Comparison of ENCODE assay signal across 8 mouse cellular contexts in the genomic region with DNA sequence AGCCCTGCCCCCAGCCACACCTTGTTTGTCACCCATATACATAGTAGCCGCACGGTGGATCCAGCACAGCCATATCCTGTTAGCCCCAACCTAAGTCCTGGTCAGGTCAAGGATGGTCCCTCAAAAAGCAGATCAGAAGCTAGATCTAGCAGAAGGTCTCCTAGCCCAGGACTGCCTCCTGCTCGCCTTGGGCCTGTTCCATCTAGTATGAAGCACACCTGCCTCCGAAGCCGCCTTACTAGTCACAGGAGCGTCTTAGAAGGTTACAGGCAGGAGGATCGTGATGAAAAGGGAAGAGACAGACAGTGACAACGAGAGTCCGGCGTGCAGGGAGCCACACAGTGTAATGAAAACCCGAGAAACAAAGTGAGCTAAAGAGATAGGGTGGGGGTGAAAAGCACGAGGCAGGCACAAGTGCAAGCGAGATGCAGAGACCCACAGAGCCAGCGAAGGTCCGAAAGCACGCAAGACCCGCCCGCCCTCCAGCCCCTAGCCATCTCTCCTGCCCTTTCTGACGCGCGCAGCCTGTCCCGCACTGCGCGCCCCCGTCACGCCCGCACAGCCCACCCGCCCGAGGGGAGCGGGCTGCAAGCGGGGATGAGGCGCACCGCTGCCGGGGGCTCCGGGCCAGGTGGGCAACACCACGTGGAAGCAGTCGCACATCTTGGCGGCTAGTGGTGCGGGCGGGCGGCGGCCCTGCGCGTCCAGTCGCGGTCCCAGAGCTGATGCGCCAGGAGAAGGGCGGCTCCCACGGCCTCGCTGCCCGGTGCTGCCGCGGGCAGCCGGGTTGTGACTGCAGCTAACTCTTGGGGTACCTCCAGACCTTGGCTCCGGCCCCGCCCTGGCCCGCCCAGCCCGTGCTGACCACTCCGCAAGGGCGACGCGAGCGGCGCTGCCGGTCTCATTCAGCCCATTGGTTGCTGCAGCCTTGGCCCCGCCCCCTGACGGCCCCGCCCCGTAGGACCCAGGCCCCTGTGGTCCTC. TPM values are rescaled to one million over a fixed set of nuclear protein-coding genes. Genes with fewer than 3 reads are reported as not detected.
DNase-seq lines count a peak whose midpoint lies in the region; ATAC-seq lines count a peak whose summit lies in the region.

A gene (minus strand): TSS at position 794 of the 983 bp plus-strand sequence.

- H3K27me3 ChIP-seq in kidney, embryonic 14.5 days (ENCODE audit: control insufficient read depth, insufficient read depth, low read length), result peaks cover 19% of the 10 kb centered on the region
- peaks cover 42% of the 10 kb centered on the region for H3K27me3 ChIP-seq in forebrain, embryonic 13.5 days
- H3K27me3 ChIP-seq in hindbrain, embryonic 16.5 days (replicated peaks; ENCODE audit: control insufficient read depth, insufficient read depth, low read length), result peaks cover 6% of the 10 kb centered on the region

- H3K4me3 ChIP-seq in kidney, embryonic 14.5 days (ENCODE audit: low read length), result peak within 1 kb of the TSS; percentile 52
- peak within 1 kb of the TSS; percentile 56 for H3K4me3 ChIP-seq in forebrain, embryonic 13.5 days
- peak within 1 kb of the TSS; percentile 64 for H3K4me3 ChIP-seq in hindbrain, embryonic 16.5 days (ENCODE audit: low read length)

- H3K36me3 ChIP-seq in kidney, embryonic 14.5 days (ENCODE audit: control insufficient read depth, insufficient read depth, low read length), result no peaks in the 10 kb centered on the region
- H3K36me3 ChIP-seq in forebrain, embryonic 13.5 days (ENCODE audit: poor library complexity, severe bottlenecking), result no peaks in the 10 kb centered on the region
- no peaks in the 10 kb centered on the region for H3K36me3 ChIP-seq in hindbrain, embryonic 16.5 days (ENCODE audit: control insufficient read depth, insufficient read depth, low read length)

- H3K9me3 ChIP-seq in kidney, embryonic 14.5 days (ENCODE audit: control insufficient read depth, low read length), result no peaks in the 10 kb centered on the region
- no peaks in the 10 kb centered on the region for H3K9me3 ChIP-seq in forebrain, embryonic 13.5 days (replicated peaks)
- H3K9me3 ChIP-seq in hindbrain, embryonic 16.5 days (ENCODE audit: control insufficient read depth, low read length), result no peaks in the 10 kb centered on the region

- H3K9ac ChIP-seq in kidney, embryonic 14.5 days (ENCODE audit: low read depth, low read length), result peak within 1 kb of the TSS; percentile 63
- H3K9ac ChIP-seq in forebrain, embryonic 13.5 days, result peak within 1 kb of the TSS; percentile 72
- H3K9ac ChIP-seq in hindbrain, embryonic 16.5 days (ENCODE audit: low read depth, low read length), result peak within 1 kb of the TSS; percentile 81

- H3K27ac ChIP-seq in kidney, embryonic 14.5 days (ENCODE audit: low read depth, low read length), result no peak within 1 kb of the TSS
- H3K27ac ChIP-seq in forebrain, embryonic 13.5 days, result no peak within 1 kb of the TSS
- no peak within 1 kb of the TSS for H3K27ac ChIP-seq in hindbrain, embryonic 16.5 days (ENCODE audit: low read depth, low read length)

- H3K4me1 ChIP-seq in kidney, embryonic 14.5 days (ENCODE audit: control insufficient read depth, insufficient read depth, low read length), result 0 out of 2 replicates have a peak, but pooled peaks cover 9% of the 10 kb centered on the region
- peaks cover 18% of the 10 kb centered on the region for H3K4me1 ChIP-seq in forebrain, embryonic 13.5 days
- peaks cover 19% of the 10 kb centered on the region for H3K4me1 ChIP-seq in hindbrain, embryonic 16.5 days (ENCODE audit: control insufficient read depth, insufficient read depth, low read depth, low read length)

- no peak for DNase-seq in kidney, adult 18-20 months
- peak; percentile 41 for DNase-seq in ZHBTc4 (ENCODE audit: low read depth, low spot score)
- DNase-seq in mesoderm, embryonic 11.5 days (ENCODE audit: low read depth, low spot score), result peak; percentile 78
- no peak for DNase-seq in c-Kit-positive CD71-positive TER-119-positive erythroid progenitor cells, embryonic 14.5 days (ENCODE audit: low spot score)
- DNase-seq in layer of hippocampus, adult 9-11 months, result no peak

- WGBS in kidney, embryonic 14.5 days, result 4% methylated on average over 60 of the region's 69 CpGs
- WGBS in forebrain, embryonic 13.5 days, result 5% methylated on average over 53 of the region's 69 CpGs
- 5% methylated on average over 43 of the region's 69 CpGs for WGBS in hindbrain, embryonic 16.5 days

- peak; percentile 80 for ATAC-seq in kidney, embryonic 14.5 days (ENCODE audit: low FRiP score, low TSS enrichment)
- ATAC-seq in forebrain, embryonic 13.5 days, result peak; percentile 36; the same call in 1 of the 2 replicates
- peak; percentile 45 for ATAC-seq in hindbrain, embryonic 16.5 days

- H3K4me2 ChIP-seq in kidney, embryonic 14.5 days (replicated peaks; ENCODE audit: low read depth, low read length), result peak within 1 kb of the TSS; percentile 100
- H3K4me2 ChIP-seq in forebrain, embryonic 13.5 days, result peak within 1 kb of the TSS; percentile 97
- H3K4me2 ChIP-seq in hindbrain, embryonic 16.5 days (ENCODE audit: low read length), result peak within 1 kb of the TSS; percentile 99

RNA-seq across cellular contexts. Expression of the gene that starts here (rescaled TPM):
- 0.53 and 0.86 TPM in 2 replicates for polyA plus RNA-seq in kidney, embryonic 14.5 days (2014; fragmentation: Nextera tagmentation; extraction: Ambion mirVana)
- polyA plus RNA-seq in forebrain, embryonic 13.5 days (2015; fragmentation: Nextera tagmentation; extraction: Ambion mirVana), result 0.25 and 0.35 TPM in 2 replicates
- 3.4 and 3.7 TPM in 2 replicates for polyA plus RNA-seq in hindbrain, embryonic 16.5 days (2015; fragmentation: Nextera tagmentation; extraction: Ambion mirVana)

Comparison
In these comparisons a context has a peak if more than half of its experiments do, and no peak if none do; other contexts are left out.
1. Peak in ATAC-seq, H3K4me3 ChIP-seq, H3K9ac ChIP-seq and H3K4me2 ChIP-seq in kidney, embryonic 14.5 days; RNA of the gene not detected or under 1 TPM.
2. Peak in ATAC-seq, H3K4me3 ChIP-seq, H3K9ac ChIP-seq and H3K4me2 ChIP-seq in forebrain, embryonic 13.5 days; RNA of the gene not detected or under 1 TPM.
3. DNase-seq: peak in ZHBTc4 (single experiment) and mesoderm, embryonic 11.5 days (single experiment); none in kidney, adult 18-20 months (single experiment), c-Kit-positive CD71-positive TER-119-positive erythroid progenitor cells, embryonic 14.5 days (single experiment) and layer of hippocampus, adult 9-11 months (single experiment).
4. Peak in every context shown above with its lines, with median percentiles within 50 percentile points of each other: ATAC-seq, H3K4me2 ChIP-seq, H3K4me3 ChIP-seq and H3K9ac ChIP-seq.